Mouse (Mus musculus) heart, adult 2 months (tissue): ENCODE data around the gene Ston1. TPM values are rescaled to one million over a fixed set of nuclear protein-coding genes. Genes with fewer than 3 reads are reported as not detected.

ENCODE experiments used
- DNase-seq, 2 experiments: peaks; one replicate each; pipeline ENCODE4 v3.0.0; 2021
- H3K27ac ChIP-seq: fragments of 200-600 bp; 2 replicates; pipeline ENCODE4 v1.8.1; 2022
- H3K27me3 ChIP-seq: fragments of 200-500 bp; 2 replicates; pipeline ENCODE4 v1.6.1; 2012; ENCODE audit warnings: mild to moderate bottlenecking, low read length, inconsistent platforms, mixed read lengths; ENCODE audit not compliant: control insufficient read depth, insufficient read depth
- H3K36me3 ChIP-seq: fragments of 200-500 bp; 2 replicates; pipeline ENCODE4 v1.6.1; 2012; ENCODE audit warnings: low read length, inconsistent platforms; ENCODE audit not compliant: control insufficient read depth, insufficient read depth
- H3K4me1 ChIP-seq: fragments of 200-500 bp; 2 replicates; pipeline ENCODE4 v1.6.1; 2011; ENCODE audit warnings: low read length; ENCODE audit not compliant: control insufficient read depth, insufficient read depth
- H3K4me3 ChIP-seq: fragments of 200-600 bp; 2 replicates; pipeline ENCODE4 v1.8.1; 2022
- H3K79me2 ChIP-seq: fragments of 200-500 bp; replicated peaks from 2 replicates; pipeline ENCODE4 v1.6.1; 2012; ENCODE audit warnings: mild to moderate bottlenecking, inconsistent platforms, low read length, moderate library complexity, mixed read lengths; ENCODE audit not compliant: control insufficient read depth, insufficient read depth
- H3K9ac ChIP-seq: fragments of 200-500 bp; 2 replicates; pipeline ENCODE4 v1.6.1; 2012; ENCODE audit warnings: low read depth, mild to moderate bottlenecking, control low read depth, inconsistent platforms, low read length, mixed read lengths
- CTCF ChIP-seq: fragments of 200-600 bp; IDR thresholded peaks from 2 replicates; pipeline ENCODE4 v1.8.1; 2022; ENCODE audit warnings: antibody characterized with exemption, mild to moderate bottlenecking, moderate library complexity
- EP300 ChIP-seq: fragments of 200-500 bp; IDR thresholded peaks from 2 replicates; pipeline ENCODE4 v1.6.1; 2011; ENCODE audit warnings: low read depth, low read length, control low read depth; ENCODE audit not compliant: insufficient read depth
- POLR2A ChIP-seq: fragments of 200-500 bp; IDR thresholded peaks from 2 replicates; pipeline ENCODE4 v1.6.1; 2011; ENCODE audit warnings: mild to moderate bottlenecking, low read depth, low read length, control low read depth; ENCODE audit not compliant: insufficient read depth
- WGBS: fragments of 180-500 bp; shearing (Covaris S2); methylation state at CpG from one replicate; pipeline ENCODE4 v1.1.7; 2018; 5-methylcytosine and 5-hydroxymethylcytosine counted together
- intact Hi-C: fragments of 180-260 bp; cut with DNase I; formaldehyde crosslinking; loops from one replicate; pipeline ENCODE4 v1.15.1; 2025
- polyA plus RNA-seq: library from polyadenylated mRNA; depleted of rRNA; stranded (reverse); fragments of >200 nt; gene quantifications from 2 replicates; pipeline ENCODE4 v1.2.3, GENCODE M21; 2012
- total RNA-seq, 2 experiments: library from RNA; stranded (reverse); gene quantifications; 2 replicates each; pipeline ENCODE4 v1.2.3; 2021

Ston1 gene
- total and polyA plus RNA-seq, 3 experiments: 9.4 to 21.8 (median 18.9) TPM

GRCm38 (mm10) chr17:88553001-88553449 lies 44.5 kb upstream of the Ston1 start:
- no peak for DNase-seq
- WGBS: 47% methylated on average over 8 of the region's 8 CpGs

GRCm38 (mm10) chr17:88553473-88554087 lies 43.9 kb upstream of the Ston1 start:
- 97% methylated on average over 11 of the region's 11 CpGs for WGBS
- Histone ChIP-seq H3K4me1 (peaks cover 3% of the 10 kb centered on the region), H3K9ac (no peak overlapping the region), H3K27ac (no peak overlapping the region), H3K27me3 (no peaks in the 10 kb centered on the region), H3K4me3 (no peak overlapping the region), H3K36me3 (0 out of 2 replicates have a peak, but pooled peaks cover 2% of the 10 kb centered on the region), H3K79me2 (no peaks in the 10 kb centered on the region)
- TF ChIP-seq POLR2A (no peak), EP300 (no peak), CTCF (no peak)
- intact Hi-C loops: no loop called here
- DNase-seq: no peak

More at GRCm38 (mm10) chr17:88553001-88553449, 44.5 kb upstream of the Ston1 start:
- no peaks in the 10 kb centered on the region for H3K27me3 ChIP-seq
- no peaks in the 10 kb centered on the region for H3K79me2 ChIP-seq
- peaks cover 3% of the 10 kb centered on the region for H3K4me1 ChIP-seq
- no peak overlapping the region for H3K9ac ChIP-seq
- no peak for TF ChIP-seq POLR2A
- TF ChIP-seq CTCF: no peak
- TF ChIP-seq EP300: no peak
- no peak overlapping the region for H3K27ac ChIP-seq
- intact Hi-C loops: no loop called here
- 0 out of 2 replicates have a peak, but pooled peaks cover 2% of the 10 kb centered on the region for H3K36me3 ChIP-seq
- H3K4me3 ChIP-seq: no peak overlapping the region

DNA sequence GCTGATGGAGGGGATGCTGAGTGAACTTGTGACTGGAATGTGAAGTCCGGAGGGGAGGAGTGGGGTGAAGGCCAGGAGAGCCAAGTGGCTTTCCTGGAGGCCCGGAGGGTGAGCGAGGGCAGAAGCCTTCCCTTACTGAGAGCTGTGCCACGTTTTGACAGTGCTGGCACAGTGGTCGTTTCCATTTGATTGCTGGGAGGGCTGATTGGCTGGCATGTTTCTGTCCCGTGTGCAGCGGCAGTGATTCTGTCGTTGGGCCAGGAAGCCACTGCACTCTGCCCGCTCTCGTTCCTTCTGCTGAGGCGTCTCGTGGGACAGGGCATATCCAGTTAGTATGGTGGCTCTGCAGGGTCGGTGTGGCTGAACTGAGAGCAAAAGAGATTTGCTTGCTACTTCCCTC lies 41.3 kb upstream of the Ston1 start:
- intact Hi-C loops: no loop called here
- TF ChIP-seq EP300: no peak
- TF ChIP-seq POLR2A: no peak
- no peak for TF ChIP-seq CTCF
- H3K36me3 ChIP-seq: peaks cover 2% of the 10 kb centered on the region; the same call in 1 of the 2 replicates
- peaks cover 2% of the 10 kb centered on the region for H3K4me1 ChIP-seq
- 74% methylated on average over 13 of the region's 13 CpGs for WGBS
- H3K27ac ChIP-seq: no peak overlapping the region
- DNase-seq: no peak
- no peaks in the 10 kb centered on the region for H3K27me3 ChIP-seq
- no peak overlapping the region for H3K4me3 ChIP-seq
- H3K79me2 ChIP-seq: no peaks in the 10 kb centered on the region
- no peak overlapping the region for H3K9ac ChIP-seq

DNA sequence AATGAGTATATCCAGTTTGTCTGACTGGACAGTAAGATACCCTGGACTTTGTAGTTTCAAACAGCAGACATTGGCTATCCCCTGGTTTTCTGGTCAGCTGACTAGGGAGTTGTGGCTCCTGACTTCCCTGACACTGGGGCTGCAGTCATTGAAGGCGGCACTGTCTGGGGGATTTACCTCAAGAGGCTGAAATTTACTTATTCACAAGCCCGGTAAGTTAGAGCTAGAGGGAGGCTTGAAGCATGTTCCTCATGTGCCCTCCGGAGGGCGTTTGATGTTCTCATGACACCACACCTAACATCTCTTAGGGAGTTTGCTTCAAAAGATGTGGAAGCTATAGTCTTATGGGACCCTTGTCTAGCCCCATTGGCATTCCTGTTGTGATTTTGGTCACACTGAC lies 40.8 kb upstream of the Ston1 start:
- Histone ChIP-seq H3K4me1 (peaks cover 1% of the 10 kb centered on the region; the same call in 1 of the 2 replicates), H3K27me3 (no peaks in the 10 kb centered on the region), H3K9ac (no peak overlapping the region), H3K4me3 (no peak overlapping the region), H3K79me2 (no peaks in the 10 kb centered on the region), H3K36me3 (peaks cover 2% of the 10 kb centered on the region; the same call in 1 of the 2 replicates), H3K27ac (no peak overlapping the region)
- intact Hi-C loops: no loop called here
- 81% methylated on average over 4 of the region's 4 CpGs for WGBS
- DNase-seq: no peak
- TF ChIP-seq CTCF (no peak), POLR2A (no peak), EP300 (no peak)

DNA sequence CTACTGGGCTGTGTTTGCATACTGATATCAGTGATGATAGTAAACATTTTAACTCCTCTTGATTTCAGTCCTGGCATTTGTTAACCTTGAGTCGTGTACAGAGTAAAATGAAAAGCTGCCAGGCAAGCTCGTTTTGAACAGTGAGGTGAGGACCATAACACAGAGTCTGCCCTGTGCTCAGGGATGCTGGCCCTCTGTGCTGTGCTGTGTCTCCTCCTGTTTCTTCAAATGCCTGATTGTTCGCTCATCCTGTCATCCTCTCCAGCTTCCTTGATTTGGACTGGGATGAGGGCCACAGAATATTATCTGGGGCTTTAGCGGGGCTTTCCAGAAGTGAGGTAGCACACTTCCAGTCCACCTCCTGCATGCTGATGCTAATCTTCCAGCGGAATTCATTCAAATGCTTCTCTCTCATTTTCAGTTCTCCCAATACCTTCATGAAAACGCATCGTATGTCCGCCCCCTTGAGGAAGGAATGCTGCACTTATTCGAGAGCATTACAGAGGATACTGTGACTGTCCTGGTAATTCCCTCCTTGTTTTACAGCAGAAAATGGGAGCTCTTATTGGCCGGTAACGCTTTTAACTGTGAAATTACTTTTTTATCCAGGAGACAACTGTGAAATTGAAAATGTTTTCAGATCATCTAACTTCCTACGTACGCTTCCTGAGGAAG lies 39.2 kb upstream of the Ston1 start:
- Histone ChIP-seq H3K79me2 (no peaks in the 10 kb centered on the region), H3K4me1 (peaks cover 1% of the 10 kb centered on the region; the same call in 1 of the 2 replicates), H3K9ac (no peak overlapping the region), H3K27ac (no peak overlapping the region), H3K27me3 (no peaks in the 10 kb centered on the region), H3K36me3 (peaks cover 2% of the 10 kb centered on the region; the same call in 1 of the 2 replicates), H3K4me3 (no peak overlapping the region)
- peak; percentile 56 to 70 for DNase-seq
- 26% methylated on average over 13 of the region's 13 CpGs for WGBS
- intact Hi-C loops: loop anchor here (2.0 kb wide), 1 partner anchor 28 kb away; the partner anchor contains the start of gene Ppp1r21
- TF ChIP-seq CTCF (peak; percentile 79), EP300 (no peak), POLR2A (no peak)

- H3K79me2 ChIP-seq: no peaks in the 10 kb centered on the region
- peaks cover 2% of the 10 kb centered on the region for H3K36me3 ChIP-seq
- H3K4me1 ChIP-seq: peaks cover 1% of the 10 kb centered on the region; the same call in 1 of the 2 replicates
- intact Hi-C loops: no loop called here
- H3K9ac ChIP-seq: no peak overlapping the region
- DNase-seq: no peak
- H3K4me3 ChIP-seq: no peak overlapping the region
- no peaks in the 10 kb centered on the region for H3K27me3 ChIP-seq
- 56% methylated on average over 3 of the region's 3 CpGs for WGBS
- no peak for TF ChIP-seq EP300
- TF ChIP-seq POLR2A: no peak
- TF ChIP-seq CTCF: no peak
- H3K27ac ChIP-seq: no peak overlapping the region; the same call in 1 of the 2 replicates
Measured at GRCm38 (mm10) chr17:88563611-88564010, 33.9 kb upstream of the Ston1 start.
